Mouse (Mus musculus): ENCODE results near the gene Ccl20.

GRCm38 (mm10) chr1:83159603-83160002, 43.0 kb downstream of the Ccl20 start, which contains the start of gene Daw1:
- TF ChIP-seq CTCF (IDR thresholded peaks at IDR 0.05; ENCODE audit: extremely low read depth, insufficient read depth, insufficient read length, insufficient replicate concordance) (no peak), POLR2A (IDR thresholded peaks at IDR 0.05; ENCODE audit: low read depth, low read length) (no peak)
